Mouse (Mus musculus) kidney, adult 9 months (tissue): ENCODE data around the gene Akap8l.

Source experiments
- DNase-seq: peaks from one replicate; pipeline ENCODE4 v3.0.0; 2022

Akap8l gene

GRCm38 (mm10) chr17:32317032-32317431 lies 33.4 kb downstream of the Akap8l start:
- DNase-seq = no peak

DNA sequence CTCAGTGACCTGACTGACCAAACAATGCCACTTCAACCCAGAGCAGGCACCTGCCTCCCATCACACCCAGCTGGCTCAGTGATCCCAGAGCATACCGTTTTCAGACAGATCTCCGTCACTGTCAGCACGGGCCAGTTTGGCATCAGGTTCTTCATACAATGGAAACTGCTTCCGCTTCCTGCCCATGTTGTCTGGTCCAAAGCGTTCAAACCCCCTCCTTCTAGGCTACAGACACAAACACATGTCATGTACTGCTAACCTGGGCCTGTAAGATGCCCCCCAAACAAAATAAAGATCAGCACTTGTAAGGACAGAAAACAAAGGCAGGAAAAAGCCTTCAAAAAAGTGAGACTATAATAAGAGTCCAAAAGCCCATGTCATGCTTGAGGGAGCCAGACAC lies 34.8 kb downstream of the Akap8l start:
- no peak for DNase-seq

- no peak for DNase-seq
Measured at GRCm38 (mm10) chr17:32313892-32314291, 36.5 kb downstream of the Akap8l start.

DNA sequence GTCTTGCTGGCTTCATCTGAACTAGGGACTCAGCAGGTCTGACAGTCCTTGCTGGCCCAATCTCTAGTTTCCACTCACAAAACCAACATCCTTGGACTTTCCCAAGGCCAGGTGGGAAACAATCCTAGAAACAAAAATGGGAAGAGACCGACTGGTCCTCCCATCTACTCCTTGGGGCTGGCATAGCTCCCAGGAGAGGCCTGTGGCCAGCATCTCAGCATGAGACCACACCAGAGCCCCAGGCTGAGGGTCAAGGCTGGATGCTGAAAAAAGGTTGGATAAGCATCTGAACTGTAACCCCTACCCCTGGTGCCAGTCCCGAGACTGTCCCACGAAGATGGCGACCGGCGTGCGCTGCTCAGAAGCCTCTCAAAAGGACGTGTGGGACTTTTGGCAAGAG lies 37.6 kb downstream of the Akap8l start:
- DNase-seq = no peak

DNA sequence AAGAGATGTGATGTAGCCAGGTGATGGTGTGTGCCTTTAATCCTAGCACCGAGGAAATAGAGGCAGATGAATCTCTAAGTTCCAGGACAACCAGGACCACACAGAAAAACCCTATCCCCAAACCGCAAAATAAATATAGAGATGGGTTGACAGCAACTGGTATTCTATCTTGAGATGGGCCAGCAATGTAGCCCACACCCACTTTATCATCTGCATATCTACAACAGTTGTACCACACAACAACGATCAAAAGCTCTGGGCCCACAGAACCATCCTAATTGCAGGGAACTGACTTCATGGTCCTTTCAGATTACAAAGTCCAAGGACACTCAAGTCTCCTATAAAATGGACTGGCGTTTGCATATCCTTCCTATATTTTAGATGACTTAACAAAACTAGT lies 42.4 kb downstream of the Akap8l start:
- DNase-seq = no peak

DNA sequence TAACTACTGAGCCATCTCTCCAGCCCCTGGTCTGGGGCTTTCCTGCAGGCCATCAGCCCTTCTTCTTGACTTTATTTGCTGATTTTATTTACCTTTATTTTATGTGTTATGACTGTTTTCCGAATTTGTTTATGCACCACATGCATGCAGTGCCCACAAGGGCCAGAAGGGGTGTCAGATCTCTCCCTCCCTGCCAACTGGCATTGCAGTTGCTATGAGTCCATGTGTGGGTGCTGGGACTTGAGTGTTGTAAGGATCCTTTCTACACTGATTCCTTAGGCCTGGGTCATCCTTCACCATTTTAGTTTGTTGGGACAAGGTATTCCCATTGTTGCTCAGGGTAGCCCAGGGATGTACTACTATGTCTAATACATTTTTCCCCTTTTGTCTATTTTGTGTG lies 52.3 kb downstream of the Akap8l start:
- no peak for DNase-seq

- no peak for DNase-seq
Measured at GRCm38 (mm10) chr17:32295901-32296300, 54.5 kb downstream of the Akap8l start.

GRCm38 (mm10) chr17:32295160-32295559 lies 55.2 kb downstream of the Akap8l start:
- DNase-seq = no peak

GRCm38 (mm10) chr17:32285138-32285670 lies 65.2 kb downstream of the Akap8l start:
- DNase-seq = no peak

DNA sequence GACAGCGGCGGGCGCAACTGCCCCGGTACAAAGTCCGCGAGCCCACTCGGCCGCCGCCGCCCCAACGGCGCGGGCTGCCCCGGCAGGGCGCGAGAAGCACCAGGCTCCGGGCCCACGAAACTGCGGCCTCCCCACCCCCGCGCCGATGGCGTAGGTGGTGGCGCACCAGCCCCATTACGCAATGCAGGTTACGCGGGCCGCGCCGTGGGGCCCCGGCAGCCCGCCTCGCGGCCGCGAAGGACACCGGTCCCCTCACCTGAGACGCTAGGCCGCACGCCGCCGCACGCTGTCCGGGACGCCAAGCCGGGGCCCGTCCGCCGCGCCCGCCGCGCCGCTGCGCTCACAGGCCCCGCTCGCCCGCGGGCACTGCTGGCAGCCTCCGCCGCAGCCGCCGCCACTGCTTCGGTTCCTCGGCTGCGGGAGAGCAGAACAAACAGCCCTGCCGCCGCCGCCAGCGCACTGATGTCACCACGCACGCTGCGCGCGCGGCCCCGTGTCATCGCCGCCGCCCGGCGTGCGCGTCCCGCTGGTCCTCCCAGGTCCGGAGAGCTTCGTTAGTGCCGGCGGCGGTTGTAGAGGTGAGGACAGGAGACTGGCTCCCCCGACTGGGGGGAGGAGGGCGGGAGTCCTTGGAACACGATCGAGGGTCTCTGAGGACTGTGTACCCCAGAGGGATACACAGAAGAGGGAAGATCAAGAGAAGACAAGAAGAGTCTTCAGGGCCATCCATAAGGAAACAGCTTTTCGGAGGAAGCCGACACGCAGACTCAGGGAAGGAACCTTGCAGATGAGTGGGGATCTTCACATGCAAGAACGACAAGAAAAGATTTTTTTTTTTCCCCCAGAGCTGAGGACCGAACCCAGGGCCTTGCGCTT lies 65.9 kb downstream of the Akap8l start, which contains the start of gene Brd4:
Gene Brd4 (minus strand): TSS at position 461 of the 876 bp plus-strand sequence.
- peak; percentile 91 for DNase-seq

DNA sequence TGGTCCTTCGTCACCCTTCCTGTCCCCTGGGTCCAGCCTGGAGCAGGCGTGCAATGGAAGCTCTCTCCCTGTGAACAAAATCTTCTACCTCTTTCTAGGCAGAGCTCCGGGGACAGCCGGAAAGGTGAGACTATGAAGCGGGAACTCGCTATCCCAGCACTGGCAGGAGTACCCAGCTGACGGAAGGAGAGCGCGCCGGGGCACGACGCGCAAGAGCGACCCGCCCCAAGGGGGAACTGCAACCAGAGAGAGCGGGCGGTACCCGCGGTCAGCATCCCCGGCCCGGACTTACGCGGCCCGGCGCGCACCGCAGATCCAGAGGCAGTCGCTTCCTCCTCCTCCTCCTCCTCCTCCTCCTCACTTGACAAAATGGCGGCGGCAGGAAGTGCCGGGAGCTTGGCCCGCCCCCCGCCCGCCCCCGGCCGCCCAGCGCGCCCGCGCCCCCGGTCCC lies 66.6 kb downstream of the Akap8l start:
- peak; percentile 59 for DNase-seq

DNA sequence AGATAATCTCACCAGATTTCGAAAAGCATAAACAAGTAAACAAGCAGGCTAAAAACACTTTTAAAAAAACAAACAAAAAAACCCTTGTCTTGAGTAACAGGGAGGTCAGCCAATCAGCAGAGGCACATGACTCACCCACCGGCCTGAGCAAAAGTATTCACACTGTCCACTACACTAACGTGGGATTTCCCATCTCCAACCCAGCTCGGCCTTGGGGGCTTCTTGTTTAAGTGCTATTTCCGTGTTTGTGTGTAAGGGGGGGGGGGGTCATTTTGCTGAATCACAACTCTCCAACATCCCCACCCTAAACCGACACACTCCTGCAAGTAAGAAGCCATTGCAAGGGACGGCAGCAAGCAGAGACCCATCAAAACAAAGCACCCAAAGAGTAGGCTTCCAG lies 67.1 kb downstream of the Akap8l start:
- DNase-seq = peak; percentile 43

DNA sequence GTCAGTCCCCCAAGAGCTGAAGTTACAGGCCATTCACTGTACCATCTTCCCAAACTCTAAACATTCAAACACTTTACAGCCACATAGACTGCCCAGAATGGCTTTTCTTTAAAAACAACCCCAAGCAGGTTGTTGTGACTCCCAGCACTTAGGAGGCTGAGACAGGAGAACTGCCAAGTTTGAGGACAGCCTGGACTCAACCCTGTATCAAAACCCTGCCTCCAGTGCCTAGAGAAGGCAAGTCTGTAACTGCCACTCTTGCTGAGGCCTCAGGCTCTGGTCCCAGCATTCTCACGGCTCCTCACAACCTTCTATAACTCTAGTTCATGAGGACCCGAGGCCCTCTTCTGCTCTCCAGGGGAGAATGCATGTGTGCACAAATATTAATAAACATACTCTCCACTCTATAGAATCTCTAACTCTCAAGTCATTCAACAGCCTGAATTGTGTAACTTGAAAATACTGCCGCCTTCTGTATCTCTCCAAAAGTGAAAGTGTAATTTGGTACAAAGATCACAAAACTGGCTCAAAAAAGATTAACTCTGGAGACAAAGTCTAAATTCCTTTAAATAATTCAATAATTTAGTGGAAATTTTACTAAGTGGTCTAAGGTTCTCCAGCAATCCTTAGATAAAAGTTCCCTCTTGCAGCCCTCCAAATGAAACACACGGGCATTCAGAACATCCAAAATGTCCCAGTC lies 68.6 kb downstream of the Akap8l start:
- peak; percentile 60 for DNase-seq

- no peak for DNase-seq
Measured at GRCm38 (mm10) chr17:32281126-32281525, 69.3 kb downstream of the Akap8l start.

DNA sequence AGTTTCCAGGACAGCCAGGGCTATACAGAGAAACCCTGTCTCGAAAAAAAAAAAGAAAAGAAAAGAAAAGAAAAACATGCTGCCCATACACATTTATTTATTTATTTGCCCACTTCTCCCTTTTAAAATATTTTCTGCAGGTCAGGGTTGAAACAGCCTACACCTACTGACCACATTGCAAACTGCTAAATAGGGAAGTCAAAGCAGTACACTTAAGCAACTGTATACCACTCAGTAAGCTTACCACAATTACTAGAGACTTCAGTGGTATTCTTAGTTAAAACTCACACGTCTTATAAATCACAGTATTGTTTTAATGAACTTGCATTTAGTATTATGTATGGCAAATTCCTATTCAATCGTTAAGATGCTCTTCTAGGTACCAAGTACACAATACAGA lies 69.8 kb downstream of the Akap8l start:
- no peak for DNase-seq

DNA sequence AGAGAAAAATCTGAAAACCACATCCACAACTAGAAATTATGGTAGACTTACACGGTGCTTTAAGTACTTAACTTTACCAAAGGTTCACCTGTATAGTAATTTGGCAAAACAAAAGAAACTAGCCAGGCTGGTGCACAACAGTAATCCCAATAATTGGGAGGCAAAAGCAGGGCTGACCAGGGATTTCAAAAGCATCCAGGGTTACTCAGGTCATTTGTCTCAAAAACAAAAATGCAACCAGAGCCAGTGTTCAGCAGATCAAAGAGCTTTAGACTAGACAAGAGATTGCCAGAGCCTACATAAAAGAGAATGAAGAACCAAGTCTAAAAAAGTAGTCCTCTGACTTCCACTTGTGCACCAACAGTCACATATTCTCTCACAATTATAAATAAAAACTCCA lies 73.2 kb downstream of the Akap8l start:
- no peak for DNase-seq

DNA sequence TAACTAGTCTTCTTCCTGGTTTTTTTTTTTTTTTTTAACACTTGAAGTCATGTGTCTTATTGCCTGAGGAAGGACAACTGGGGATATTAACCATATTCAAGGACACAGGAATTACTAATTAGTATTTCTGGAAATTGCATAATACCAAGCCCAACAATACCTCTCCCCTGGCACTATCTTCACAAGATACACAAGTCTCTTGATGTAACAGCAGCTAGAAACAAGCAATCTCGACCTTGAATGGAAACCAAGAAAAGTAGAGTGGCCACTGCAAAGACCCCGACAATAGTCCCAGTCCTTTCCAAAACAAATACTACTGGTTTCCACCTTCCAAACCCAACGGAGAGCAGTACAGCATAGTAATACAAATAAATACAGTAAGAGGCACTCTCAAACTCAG lies 74.8 kb downstream of the Akap8l start:
- no peak for DNase-seq
